Mouse (Mus musculus): Measurements from ENCODE around the gene Gm21983.

The Gm21983 gene

GRCm38 (mm10) chr7:27128162-27128561 lies 52.7 kb downstream of the Gm21983 start:
- in situ Hi-C loops (cut with MboI; ENCODE audit: low pct_unique_long_range_greater_than_20kb in 1 of 2, low sequenced_read_pairs in 2 of 2, unreplicated experiment in 1 of 2), result loop anchor here in 1 of 2 experiments (10.0 kb wide), 1 partner anchor 353 kb away; no protein-coding TSS in a partner anchor

GRCm38 (mm10) chr7:27124969-27125368 lies 55.9 kb downstream of the Gm21983 start:
- in situ Hi-C loops (cut with MboI; ENCODE audit: low pct_unique_long_range_greater_than_20kb in 1 of 2, low sequenced_read_pairs in 2 of 2, unreplicated experiment in 1 of 2), result loop anchor here in 1 of 2 experiments (10.0 kb wide), 1 partner anchor 350 kb away; no protein-coding TSS in a partner anchor

- in situ Hi-C loops (cut with MboI; ENCODE audit: low pct_unique_long_range_greater_than_20kb in 1 of 2, low sequenced_read_pairs in 2 of 2, unreplicated experiment in 1 of 2), result loop anchor here in 1 of 2 experiments (10.0 kb wide), 1 partner anchor 350 kb away; no protein-coding TSS in a partner anchor
Observed at GRCm38 (mm10) chr7:27124305-27124832, 56.5 kb downstream of the Gm21983 start.

GRCm38 (mm10) chr7:27119676-27120075 lies 61.2 kb downstream of the Gm21983 start, which contains the start of gene Cyp2f2:
Gene Cyp2f2, plus strand, starts transcription at chr7:27119909.
- in situ Hi-C loops (cut with MboI; ENCODE audit: low pct_unique_long_range_greater_than_20kb in 1 of 2, low sequenced_read_pairs in 2 of 2, unreplicated experiment in 1 of 2), result loop anchor here in 1 of 2 experiments (10.0 kb wide), 1 partner anchor 345 kb away; no protein-coding TSS in a partner anchor

Data from mouse embryonic stem cell (cell line).